Mouse (Mus musculus) lung, postnatal 0 days (tissue): ENCODE measurements around the gene Mobp. TPM values are rescaled to one million over a fixed set of nuclear protein-coding genes. Genes with fewer than 3 reads are reported as not detected.

Experiments
- ATAC-seq: fragments of 200-750 bp; cut with Nextera tagmentation; 2 replicates; pipeline ENCODE4 v1.8.0; 2017; ENCODE audit warnings: moderate library complexity
- DNase-seq: peaks from one replicate; pipeline ENCODE4 v3.0.0-alpha.2; 2016; ENCODE audit warnings: low spot score
- H3K27ac ChIP-seq: fragments of 300-500 bp; sonication (generic); 2 replicates; pipeline ENCODE4 v1.5.1; 2014; ENCODE audit warnings: antibody characterized with exemption, mild to moderate bottlenecking, low read length, mixed read lengths
- H3K27me3 ChIP-seq: fragments of 300-500 bp; sonication (generic); replicated peaks from 2 replicates; pipeline ENCODE4 v1.6.1; 2014; ENCODE audit warnings: low read length, mixed read lengths; ENCODE audit not compliant: insufficient read depth
- H3K36me3 ChIP-seq: fragments of 300-500 bp; sonication (generic); 2 replicates; pipeline ENCODE4 v1.6.1; 2014; ENCODE audit warnings: low read length, mixed read lengths; ENCODE audit not compliant: insufficient read depth
- H3K4me1 ChIP-seq: fragments of 300-500 bp; sonication (generic); 2 replicates; pipeline ENCODE4 v1.6.1; 2014; ENCODE audit warnings: antibody characterized with exemption, low read depth, low read length, mixed read lengths; ENCODE audit not compliant: insufficient read depth
- H3K4me2 ChIP-seq: fragments of 300-500 bp; sonication (generic); replicated peaks from 2 replicates; pipeline ENCODE4 v1.6.1; 2014; ENCODE audit warnings: low read depth, mild to moderate bottlenecking, low read length, moderate library complexity, mixed read lengths
- H3K4me3 ChIP-seq: fragments of 300-500 bp; sonication (generic); 2 replicates; pipeline ENCODE4 v1.5.1; 2014; ENCODE audit warnings: low read depth, low read length
- H3K9ac ChIP-seq: fragments of 300-500 bp; sonication (generic); replicated peaks from 2 replicates; pipeline ENCODE4 v1.6.1; 2014; ENCODE audit warnings: low read depth, mild to moderate bottlenecking
- H3K9me3 ChIP-seq: fragments of 300-500 bp; sonication (generic); 2 replicates; pipeline ENCODE4 v1.6.1; 2016; ENCODE audit warnings: low read length, mixed read lengths
- CTCF ChIP-seq: IDR thresholded peaks from 2 replicates; pipeline ENCODE4 v1.5.1; 2016; ENCODE audit warnings: antibody characterized with exemption, mild to moderate bottlenecking
- EP300 ChIP-seq: IDR thresholded peaks from 2 replicates; pipeline ENCODE4 v1.6.1; 2016; ENCODE audit warnings: antibody characterized with exemption, mild to moderate bottlenecking, control low read depth
- WGBS: fragments of 180-500 bp; shearing (Covaris S2); extraction: QIAGEN DNeasy Blood & Tissue Kit; methylation state at CpG from one replicate; pipeline ENCODE4 v1.1.7; 2014; 5-methylcytosine and 5-hydroxymethylcytosine counted together
- polyA plus RNA-seq: library from polyadenylated mRNA; unstranded; fragments of >200 nt; fragmentation: Nextera tagmentation; extraction: Ambion mirVana; gene quantifications from 2 replicates; pipeline ENCODE4 v1.2.1, GENCODE M21; 2015

Mobp gene
- polyA plus RNA-seq, 1 experiment from 2014 or later, result not detected

- Histone ChIP-seq H3K4me1 (no peaks in the 10 kb centered on the region), H3K27ac (no peak overlapping the region), H3K36me3 (peaks cover 12% of the 10 kb centered on the region), H3K9ac (no peak overlapping the region), H3K4me3 (no peak overlapping the region), H3K9me3 (no peaks in the 10 kb centered on the region), H3K4me2 (no peak overlapping the region), H3K27me3 (no peaks in the 10 kb centered on the region)
- TF ChIP-seq CTCF (no peak), EP300 (no peak)
- DNase-seq (no peak), ATAC-seq (no peak)
- WGBS, result 92% methylated on average over 5 of the region's 7 CpGs
These were observed 36.1 kb upstream of the Mobp start for GRCm38 (mm10) chr9:120113456-120113855.

DNA sequence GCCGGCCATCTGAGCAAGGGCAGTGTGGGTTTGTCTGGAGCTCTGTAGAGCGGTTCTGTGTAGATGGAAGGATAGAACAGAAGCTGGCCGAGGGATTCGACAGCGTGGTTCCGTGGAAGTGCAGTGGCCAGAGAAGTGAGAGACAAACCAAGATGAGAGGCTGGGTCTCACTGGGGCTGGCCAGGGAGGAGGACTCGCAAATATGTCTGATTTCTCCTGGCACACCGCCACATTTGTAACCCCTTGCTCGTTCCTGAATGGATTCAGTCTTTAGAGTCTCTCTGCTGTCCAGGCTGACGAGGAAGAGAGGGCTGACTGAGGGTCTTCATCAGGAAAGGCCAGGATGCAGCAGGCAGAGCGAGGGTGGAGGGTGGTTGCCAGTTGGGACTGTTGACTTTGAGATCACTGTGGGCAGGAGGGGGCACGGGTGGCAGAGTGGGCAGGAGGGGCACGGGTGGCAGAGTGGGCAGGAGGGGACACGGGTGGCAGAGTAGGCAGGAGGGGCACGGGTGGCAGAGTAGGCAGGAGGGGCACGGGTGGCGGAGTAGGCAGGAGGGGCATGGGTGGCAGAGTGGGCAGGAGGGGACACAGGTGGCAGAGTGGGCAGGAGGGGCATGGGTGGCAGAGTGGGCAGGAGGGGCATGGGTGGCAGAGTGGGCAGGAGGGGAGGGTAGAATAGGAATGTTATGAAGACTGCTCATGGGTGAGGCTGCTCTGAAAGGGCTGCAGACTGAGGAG is 35.3 kb upstream of the Mobp start:
- TF ChIP-seq CTCF (no peak), EP300 (no peak)
- Histone ChIP-seq H3K4me2 (no peak overlapping the region), H3K27ac (no peak overlapping the region), H3K9me3 (no peaks in the 10 kb centered on the region), H3K9ac (no peak overlapping the region), H3K4me3 (no peak overlapping the region), H3K4me1 (no peaks in the 10 kb centered on the region), H3K27me3 (no peaks in the 10 kb centered on the region), H3K36me3 (peaks cover 13% of the 10 kb centered on the region)
- no peak for DNase-seq
- ATAC-seq, result no peak
- 82% methylated on average over 17 of the region's 17 CpGs for WGBS

DNA sequence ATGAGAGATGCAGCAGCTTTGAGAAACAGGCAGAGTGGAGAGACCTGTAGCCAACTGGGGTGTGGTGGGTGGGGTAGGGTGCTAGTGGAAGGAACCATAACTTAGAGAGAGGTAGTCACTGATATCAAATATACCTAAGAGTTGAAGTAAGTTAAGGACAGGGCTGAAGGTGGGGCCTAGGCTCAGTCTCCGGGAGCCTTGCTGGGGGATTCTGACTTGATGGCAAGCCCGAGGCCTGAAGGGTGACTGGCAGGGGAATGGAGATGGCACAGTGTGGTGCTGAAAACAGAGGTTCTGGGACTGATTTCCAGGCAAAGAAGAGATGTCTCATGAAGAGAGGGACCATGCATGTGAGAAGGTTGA is 34.7 kb upstream of the Mobp start:
- Histone ChIP-seq H3K9me3 (no peaks in the 10 kb centered on the region), H3K4me1 (no peaks in the 10 kb centered on the region), H3K36me3 (peaks cover 13% of the 10 kb centered on the region), H3K4me3 (no peak overlapping the region), H3K27me3 (no peaks in the 10 kb centered on the region), H3K27ac (no peak overlapping the region), H3K4me2 (no peak overlapping the region), H3K9ac (no peak overlapping the region)
- ATAC-seq (no peak), DNase-seq (no peak)
- no peak for TF ChIP-seq EP300
- no peak for TF ChIP-seq CTCF
- WGBS, result 91% methylated on average over 2 of the region's 2 CpGs

DNA sequence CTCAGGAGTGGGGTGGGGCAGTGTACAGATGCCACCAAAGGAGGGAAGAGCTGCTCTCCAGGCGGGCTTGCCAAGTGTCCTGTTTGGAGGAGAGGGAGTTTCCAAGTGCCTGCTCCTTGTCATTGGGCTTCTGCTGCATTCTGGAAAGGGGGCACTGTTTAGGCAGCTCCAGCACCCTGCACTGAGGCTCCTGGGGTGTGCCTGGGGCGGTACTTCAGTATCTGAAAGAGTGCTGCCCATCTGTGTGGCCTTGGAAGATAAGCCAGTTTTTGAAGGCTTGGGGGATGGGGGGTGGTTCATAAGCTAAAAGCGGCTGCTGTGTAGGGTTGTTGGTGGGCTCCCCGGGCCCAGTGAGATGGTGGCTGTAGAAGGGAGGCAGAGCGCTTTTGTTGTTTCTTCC is 33.9 kb upstream of the Mobp start:
- 78% methylated on average over 5 of the region's 5 CpGs for whole genome bisulfite sequencing
- no peak for TF ChIP-seq EP300
- TF ChIP-seq CTCF, result no peak
- H3K27ac ChIP-seq, result no peak overlapping the region
- H3K9me3 ChIP-seq, result no peaks in the 10 kb centered on the region
- no peaks in the 10 kb centered on the region for H3K27me3 ChIP-seq
- ATAC-seq (no peak), DNase-seq (no peak)
- H3K36me3 ChIP-seq, result peaks cover 17% of the 10 kb centered on the region
- H3K4me2 ChIP-seq, result no peak overlapping the region
- H3K4me1 ChIP-seq, result no peaks in the 10 kb centered on the region
- no peak overlapping the region for H3K9ac ChIP-seq
- H3K4me3 ChIP-seq, result no peak overlapping the region

DNA sequence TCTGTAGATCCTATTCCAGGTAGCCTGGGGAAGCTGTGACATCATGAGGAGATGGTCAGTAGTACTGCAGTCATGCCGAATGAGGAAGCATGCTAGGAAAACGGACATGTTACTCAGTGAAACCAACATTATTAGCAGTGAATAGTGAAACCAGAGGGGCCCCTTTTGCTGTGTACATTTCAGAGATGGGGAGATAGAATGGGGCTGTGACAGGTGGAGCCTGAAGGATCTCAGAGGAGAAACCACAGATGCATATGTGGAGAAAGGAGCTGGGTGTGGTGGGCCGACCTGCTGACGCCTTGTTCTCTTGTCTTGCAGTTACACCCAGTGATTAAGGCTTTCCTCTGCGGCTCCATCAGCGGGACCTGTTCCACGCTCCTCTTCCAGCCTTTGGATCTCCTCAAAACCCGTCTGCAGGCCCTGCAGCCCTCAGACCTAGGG is 33.3 kb upstream of the Mobp start:
- Histone ChIP-seq H3K9me3 (no peaks in the 10 kb centered on the region), H3K27ac (no peak overlapping the region), H3K4me2 (no peak overlapping the region), H3K36me3 (peaks cover 23% of the 10 kb centered on the region), H3K9ac (no peak overlapping the region), H3K4me3 (no peak overlapping the region), H3K27me3 (no peaks in the 10 kb centered on the region), H3K4me1 (no peaks in the 10 kb centered on the region)
- TF ChIP-seq EP300, result no peak
- ATAC-seq, result no peak
- DNase-seq, result no peak
- WGBS, result 85% methylated on average over 8 of the region's 8 CpGs

GRCm38 (mm10) chr9:120118212-120118611 is 31.3 kb upstream of the Mobp start:
- no peaks in the 10 kb centered on the region for H3K9me3 ChIP-seq
- ATAC-seq, result no peak
- 81% methylated on average over 4 of the region's 4 CpGs for WGBS

GRCm38 (mm10) chr9:120120503-120120902 is 29.0 kb upstream of the Mobp start:
- ATAC-seq, result no peak
- Histone ChIP-seq H3K27me3 (no peaks in the 10 kb centered on the region), H3K27ac (no peak overlapping the region), H3K9ac (no peak overlapping the region), H3K4me1 (no peaks in the 10 kb centered on the region), H3K4me3 (no peak overlapping the region), H3K36me3 (peaks cover 33% of the 10 kb centered on the region), H3K9me3 (no peaks in the 10 kb centered on the region), H3K4me2 (no peak overlapping the region)
- TF ChIP-seq CTCF (no peak), EP300 (no peak)
- no peak for DNase-seq
- WGBS, result 93% methylated on average over 7 of the region's 7 CpGs

More at GRCm38 (mm10) chr9:120118212-120118611, 31.3 kb upstream of the Mobp start:
- TF ChIP-seq EP300 (no peak), CTCF (no peak)
- peaks cover 33% of the 10 kb centered on the region for H3K36me3 ChIP-seq
- no peak overlapping the region for H3K4me2 ChIP-seq
- H3K9ac ChIP-seq, result no peak overlapping the region
- no peak overlapping the region for H3K4me3 ChIP-seq
- H3K27me3 ChIP-seq, result no peaks in the 10 kb centered on the region
- H3K4me1 ChIP-seq, result no peaks in the 10 kb centered on the region
- no peak overlapping the region for H3K27ac ChIP-seq
- DNase-seq, result no peak
